Mouse (Mus musculus): ENCODE data around the gene Tmprss3. TPM values are rescaled to one million over a fixed set of nuclear protein-coding genes. Genes with fewer than 3 reads are reported as not detected.

Tmprss3 gene
- polyA plus RNA-seq, 1 experiment, result not detected

GRCm38 (mm10) chr17:31138398-31138797 lies 60.4 kb downstream of the Tmprss3 start:
- no peak for DNase-seq (ENCODE audit: low read depth)

GRCm38 (mm10) chr17:31136821-31137220 lies 62.0 kb downstream of the Tmprss3 start:
- DNase-seq (ENCODE audit: low read depth), result no peak

- no peak for DNase-seq (ENCODE audit: low read depth)
Measured at GRCm38 (mm10) chr17:31136291-31136690, 62.5 kb downstream of the Tmprss3 start.

- DNase-seq (ENCODE audit: low read depth), result no peak
Measured at GRCm38 (mm10) chr17:31134913-31135312, 63.9 kb downstream of the Tmprss3 start.

GRCm38 (mm10) chr17:31133776-31134175 lies 65.0 kb downstream of the Tmprss3 start:
- no peak for DNase-seq (ENCODE audit: low read depth)

- no peak for DNase-seq (ENCODE audit: low read depth)
Measured at GRCm38 (mm10) chr17:31131269-31131821, 67.4 kb downstream of the Tmprss3 start.

- no peak for DNase-seq (ENCODE audit: low read depth)
Measured at GRCm38 (mm10) chr17:31129452-31129851, 69.3 kb downstream of the Tmprss3 start, which contains the start of gene Tff3. Gene Tff3, minus strand, starts transcription at chr17:31129646.

Other genes with a start within 250 kb of the Tmprss3 start
- gene Umodl1, start 244.3 kb downstream of the Tmprss3 start, polyA plus RNA-seq (2012; rRNA removed), result 0.06 TPM in 1 of 2 replicates, not detected in the other
- gene Abcg1, start 141.3 kb downstream of the Tmprss3 start, polyA plus RNA-seq (2012; rRNA removed), result 12.0 and 12.7 TPM in 2 replicates
- gene Tff3, start 69.3 kb downstream of the Tmprss3 start, polyA plus RNA-seq (2012; rRNA removed), result 0.84 and 1.3 TPM in 2 replicates
- 0.31 TPM in 1 of 2 replicates, not detected in the other for gene Tff2, start 54.7 kb downstream of the Tmprss3 start, polyA plus RNA-seq (2012; rRNA removed)
- gene Tff1, start 33.7 kb downstream of the Tmprss3 start, polyA plus RNA-seq (2012; rRNA removed), result 0.18 and 0.33 TPM in 2 replicates
- gene Ubash3a, start 8.9 kb upstream of the Tmprss3 start, polyA plus RNA-seq (2012; rRNA removed), result 0.16 and 0.27 TPM in 2 replicates
- 2.6 and 6.6 TPM in 2 replicates for gene Rsph1, start 78.4 kb upstream of the Tmprss3 start, polyA plus RNA-seq (2012; rRNA removed)
- gene Slc37a1, start 87.8 kb upstream of the Tmprss3 start, polyA plus RNA-seq (2012; rRNA removed), result 36.0 and 38.5 TPM in 2 replicates
- gene Pde9a, start 187.2 kb upstream of the Tmprss3 start, polyA plus RNA-seq (2012; rRNA removed), result 6.1 and 10.9 TPM in 2 replicates

Data from gonadal fat pad, adult 2 months (tissue).